Mouse (Mus musculus): ENCODE data around the gene Ntn5. TPM values are rescaled to one million over a fixed set of nuclear protein-coding genes. Genes with fewer than 3 reads are reported as not detected.
A peak's percentile ranks its signal among the peaks of the same experiment; 100 is the strongest.

The Ntn5 gene
- polyA plus RNA-seq, 1 experiment from 2014 or later: 0.80 TPM

GRCm38 (mm10) chr7:45716952-45717917 is 33.4 kb downstream of the Ntn5 start:
- Histone ChIP-seq H3K4me1 (replicated peaks; ENCODE audit: control insufficient read depth, insufficient read depth, low read length) (peaks cover 34% of the 10 kb centered on the region), H3K27ac (ENCODE audit: low read depth) (peak overlapping the region; percentile 84), H3K36me3 (ENCODE audit: control insufficient read depth, insufficient read depth, low read length) (peaks cover 48% of the 10 kb centered on the region), H3K27me3 (replicated peaks; ENCODE audit: control insufficient read depth, insufficient read depth, low read length) (no peaks in the 10 kb centered on the region), H3K4me3 (ENCODE audit: low read depth, low read length) (peak overlapping the region; percentile 100), H3K9ac (ENCODE audit: low read length) (peak overlapping the region; percentile 89), H3K9me3 (ENCODE audit: control insufficient read depth, low read length) (no peaks in the 10 kb centered on the region), H3K4me2 (ENCODE audit: low read length) (peak overlapping the region; percentile 82)
- WGBS: 12% methylated on average over 31 of the region's 31 CpGs
- DNase-seq (ENCODE audit: low spot score): no peak
- peak; percentile 11; the same call in 1 of the 2 replicates for ATAC-seq (replicated peaks; ENCODE audit: low FRiP score, low TSS enrichment, low read depth)

- no peaks in the 10 kb centered on the region for H3K9me3 ChIP-seq (ENCODE audit: control insufficient read depth, low read length)
- H3K27ac ChIP-seq (ENCODE audit: low read depth): peak within 1 kb of the TSS; percentile 95
- peak; percentile 100 for DNase-seq (ENCODE audit: low spot score)
- H3K36me3 ChIP-seq (ENCODE audit: control insufficient read depth, insufficient read depth, low read length): peaks cover 48% of the 10 kb centered on the region
- WGBS: under 1% methylated on average over 41 of the region's 41 CpGs
- H3K4me3 ChIP-seq (ENCODE audit: low read depth, low read length): peak within 1 kb of the TSS; percentile 100
- peaks cover 34% of the 10 kb centered on the region for H3K4me1 ChIP-seq (replicated peaks; ENCODE audit: control insufficient read depth, insufficient read depth, low read length)
- H3K27me3 ChIP-seq (replicated peaks; ENCODE audit: control insufficient read depth, insufficient read depth, low read length): no peaks in the 10 kb centered on the region
- H3K4me2 ChIP-seq (ENCODE audit: low read length): peak within 1 kb of the TSS; percentile 89
- H3K9ac ChIP-seq (ENCODE audit: low read length): peak within 1 kb of the TSS; percentile 100
- peak; percentile 65 for ATAC-seq (replicated peaks; ENCODE audit: low FRiP score, low TSS enrichment, low read depth)
These were observed 34.1 kb downstream of the Ntn5 start, which contains the start of gene Sphk2 for GRCm38 (mm10) chr7:45717918-45718297. Sphk2 (minus strand) TSS chr7:45718002.

- peak overlapping the region; percentile 95 for H3K27ac ChIP-seq (ENCODE audit: low read depth)
- ATAC-seq (replicated peaks; ENCODE audit: low FRiP score, low TSS enrichment, low read depth) (no peak), DNase-seq (ENCODE audit: low spot score) (no peak)
- H3K36me3 ChIP-seq (ENCODE audit: control insufficient read depth, insufficient read depth, low read length): peaks cover 48% of the 10 kb centered on the region
- H3K9ac ChIP-seq (ENCODE audit: low read length): peak overlapping the region; percentile 100
- under 1% methylated on average over 20 of the region's 20 CpGs for WGBS
- peak overlapping the region; percentile 89 for H3K4me2 ChIP-seq (ENCODE audit: low read length)
- no peaks in the 10 kb centered on the region for H3K9me3 ChIP-seq (ENCODE audit: control insufficient read depth, low read length)
- peaks cover 34% of the 10 kb centered on the region for H3K4me1 ChIP-seq (replicated peaks; ENCODE audit: control insufficient read depth, insufficient read depth, low read length)
- H3K4me3 ChIP-seq (ENCODE audit: low read depth, low read length): peak overlapping the region; percentile 100
- H3K27me3 ChIP-seq (replicated peaks; ENCODE audit: control insufficient read depth, insufficient read depth, low read length): no peaks in the 10 kb centered on the region
These were observed 34.5 kb downstream of the Ntn5 start for GRCm38 (mm10) chr7:45718331-45718730.

- Histone ChIP-seq H3K27me3 (replicated peaks; ENCODE audit: control insufficient read depth, insufficient read depth, low read length) (no peaks in the 10 kb centered on the region), H3K27ac (ENCODE audit: low read depth) (0 out of 2 replicates have a peak overlapping the region, but pooled peaks have one; percentile 95), H3K36me3 (ENCODE audit: control insufficient read depth, insufficient read depth, low read length) (peaks cover 54% of the 10 kb centered on the region), H3K4me2 (ENCODE audit: low read length) (peak overlapping the region; percentile 89), H3K4me3 (ENCODE audit: low read depth, low read length) (peak overlapping the region; percentile 100), H3K9ac (ENCODE audit: low read length) (peak overlapping the region; percentile 100), H3K9me3 (ENCODE audit: control insufficient read depth, low read length) (no peaks in the 10 kb centered on the region), H3K4me1 (replicated peaks; ENCODE audit: control insufficient read depth, insufficient read depth, low read length) (peaks cover 31% of the 10 kb centered on the region)
- DNase-seq (ENCODE audit: low spot score) (no peak), ATAC-seq (replicated peaks; ENCODE audit: low FRiP score, low TSS enrichment, low read depth) (no peak)
- 73% methylated on average over 10 of the region's 10 CpGs for WGBS
These were observed 35.4 kb downstream of the Ntn5 start for GRCm38 (mm10) chr7:45719180-45719579.

GRCm38 (mm10) chr7:45719738-45720412 is 36.1 kb downstream of the Ntn5 start:
- peak overlapping the region; percentile 100; the same call in 1 of the 2 replicates for H3K9ac ChIP-seq (ENCODE audit: low read length)
- peaks cover 61% of the 10 kb centered on the region for H3K36me3 ChIP-seq (ENCODE audit: control insufficient read depth, insufficient read depth, low read length)
- 93% methylated on average over 15 of the region's 16 CpGs for WGBS

GRCm38 (mm10) chr7:45720413-45721233 is 36.8 kb downstream of the Ntn5 start, which contains the start of gene Fam83e:
Fam83e (plus strand) TSS chr7:45721212.
- ATAC-seq (replicated peaks; ENCODE audit: low FRiP score, low TSS enrichment, low read depth) (peak; percentile 67), DNase-seq (ENCODE audit: low spot score) (peak; percentile 75)
- H3K4me3 ChIP-seq (ENCODE audit: low read depth, low read length): no peak within 1 kb of the TSS
- peaks cover 23% of the 10 kb centered on the region for H3K4me1 ChIP-seq (replicated peaks; ENCODE audit: control insufficient read depth, insufficient read depth, low read length)
- no peaks in the 10 kb centered on the region for H3K9me3 ChIP-seq (ENCODE audit: control insufficient read depth, low read length)
- H3K4me2 ChIP-seq (ENCODE audit: low read length): peak within 1 kb of the TSS; percentile 89; the same call in 1 of the 2 replicates
- peaks cover 68% of the 10 kb centered on the region for H3K36me3 ChIP-seq (ENCODE audit: control insufficient read depth, insufficient read depth, low read length)
- H3K9ac ChIP-seq (ENCODE audit: low read length): no peak within 1 kb of the TSS
- peak within 1 kb of the TSS; percentile 36 for H3K27ac ChIP-seq (ENCODE audit: low read depth)
- no peaks in the 10 kb centered on the region for H3K27me3 ChIP-seq (replicated peaks; ENCODE audit: control insufficient read depth, insufficient read depth, low read length)
- WGBS: 77% methylated on average over 13 of the region's 14 CpGs

More at GRCm38 (mm10) chr7:45719738-45720412, 36.1 kb downstream of the Ntn5 start:
- Histone ChIP-seq H3K27me3 (replicated peaks; ENCODE audit: control insufficient read depth, insufficient read depth, low read length) (no peaks in the 10 kb centered on the region), H3K9me3 (ENCODE audit: control insufficient read depth, low read length) (no peaks in the 10 kb centered on the region), H3K4me3 (ENCODE audit: low read depth, low read length) (0 out of 2 replicates have a peak overlapping the region, but pooled peaks have one; percentile 100), H3K27ac (ENCODE audit: low read depth) (no peak overlapping the region), H3K4me2 (ENCODE audit: low read length) (peak overlapping the region; percentile 89), H3K4me1 (replicated peaks; ENCODE audit: control insufficient read depth, insufficient read depth, low read length) (peaks cover 25% of the 10 kb centered on the region)
- no peak for DNase-seq (ENCODE audit: low spot score)
- no peak for ATAC-seq (replicated peaks; ENCODE audit: low FRiP score, low TSS enrichment, low read depth)

GRCm38 (mm10) chr7:45721234-45721571 is 37.4 kb downstream of the Ntn5 start:
- H3K9ac ChIP-seq (ENCODE audit: low read length): no peak overlapping the region
- peak overlapping the region; percentile 36; the same call in 1 of the 2 replicates for H3K27ac ChIP-seq (ENCODE audit: low read depth)
- 72% methylated on average over 7 of the region's 7 CpGs for WGBS
- H3K9me3 ChIP-seq (ENCODE audit: control insufficient read depth, low read length): no peaks in the 10 kb centered on the region
- H3K36me3 ChIP-seq (ENCODE audit: control insufficient read depth, insufficient read depth, low read length): peaks cover 72% of the 10 kb centered on the region
- peak overlapping the region; percentile 18; the same call in 1 of the 2 replicates for H3K4me2 ChIP-seq (ENCODE audit: low read length)
- no peaks in the 10 kb centered on the region for H3K27me3 ChIP-seq (replicated peaks; ENCODE audit: control insufficient read depth, insufficient read depth, low read length)
- ATAC-seq (replicated peaks; ENCODE audit: low FRiP score, low TSS enrichment, low read depth) (no peak), DNase-seq (ENCODE audit: low spot score) (no peak)
- no peak overlapping the region for H3K4me3 ChIP-seq (ENCODE audit: low read depth, low read length)
- peaks cover 17% of the 10 kb centered on the region for H3K4me1 ChIP-seq (replicated peaks; ENCODE audit: control insufficient read depth, insufficient read depth, low read length)
